8 mouse cellular contexts compared by ENCODE assay signal in the genomic region with DNA sequence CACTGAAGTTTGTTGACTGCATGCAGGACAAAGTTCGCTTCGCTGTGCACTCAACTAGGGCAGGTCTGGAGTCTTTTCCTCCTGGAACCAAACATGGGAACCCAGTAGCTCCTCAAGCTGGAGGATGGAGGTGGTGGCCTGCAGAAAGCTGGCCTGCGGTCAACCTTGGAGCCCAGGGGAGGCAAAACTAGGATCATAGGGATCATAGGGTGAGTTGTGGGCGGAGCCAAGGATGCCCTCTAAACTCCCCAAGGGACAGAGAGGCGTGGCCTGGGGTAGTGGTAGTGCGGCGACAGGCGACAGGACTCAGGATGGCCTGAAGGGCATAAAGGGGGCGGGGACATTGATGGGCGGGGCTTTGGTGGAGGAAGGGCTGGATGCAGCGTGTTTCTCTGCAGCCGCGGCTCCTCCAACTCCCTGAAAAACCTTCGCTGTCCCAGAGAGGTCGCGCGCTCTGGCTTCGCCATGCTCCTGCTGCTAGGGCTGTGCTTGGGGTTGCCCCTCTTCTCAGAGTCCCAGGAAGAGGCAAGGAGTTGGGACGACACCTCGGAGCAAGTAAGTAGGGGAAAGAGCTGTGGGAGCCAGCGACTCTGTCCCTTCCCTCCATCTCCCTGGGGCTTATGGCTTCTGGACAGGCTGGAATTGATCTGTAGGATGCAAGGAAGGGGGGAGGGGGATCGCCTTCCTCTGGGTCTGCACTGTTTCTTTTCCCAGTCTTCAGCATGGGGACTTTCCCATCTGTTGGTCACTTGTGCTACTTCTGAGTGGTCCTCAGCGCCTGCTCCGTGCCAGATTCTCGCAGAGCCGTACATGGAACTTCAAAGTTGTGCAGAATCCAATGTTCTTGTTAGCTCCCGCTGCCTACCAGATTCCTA. TPM values are rescaled to one million over a fixed set of nuclear protein-coding genes. Genes with fewer than 3 reads are reported as not detected.
DNase-seq lines count a peak whose midpoint lies in the region; ATAC-seq and TF ChIP-seq lines count a peak whose summit lies in the region.

A gene (plus strand): TSS at position 371 of the 875 bp plus-strand sequence.

- no peak within 1 kb of the TSS for H3K27ac ChIP-seq in cerebellum, adult 2 months (ENCODE audit: insufficient read depth, low read length)
- H3K27ac ChIP-seq in intestine, embryonic 14.5 days (ENCODE audit: low read depth): no peak within 1 kb of the TSS
- H3K27ac ChIP-seq in limb, embryonic 13.5 days: no peak within 1 kb of the TSS
- H3K27ac ChIP-seq in midbrain, embryonic 13.5 days: no peak within 1 kb of the TSS
- H3K27ac ChIP-seq in stomach, embryonic 16.5 days (ENCODE audit: low read length): peak within 1 kb of the TSS; percentile 23; the same call in 1 of the 2 replicates

- intact Hi-C loops in gastrocnemius, postnatal 14 days (cut with DNase I; ENCODE audit: low total_unique reads): no loop called here

- TF ChIP-seq CTCF in cerebellum, adult 2 months (IDR thresholded peaks at IDR 0.05; ENCODE audit: borderline replicate concordance, insufficient read depth, low read depth, low read length): no peak

- no peak for TF ChIP-seq POLR2A in cerebellum, adult 2 months (IDR thresholded peaks at IDR 0.05; ENCODE audit: borderline replicate concordance, insufficient read depth, low read length)

- peak within 1 kb of the TSS; percentile 28 for H3K4me3 ChIP-seq in cerebellum, adult 2 months (replicated peaks; ENCODE audit: insufficient read depth, low read depth, low read length)
- H3K4me3 ChIP-seq in intestine, embryonic 14.5 days (ENCODE audit: low read depth, low read length): peak within 1 kb of the TSS; percentile 51
- H3K4me3 ChIP-seq in limb, embryonic 13.5 days: peak within 1 kb of the TSS; percentile 51
- peak within 1 kb of the TSS; percentile 44 for H3K4me3 ChIP-seq in midbrain, embryonic 13.5 days (replicated peaks)
- H3K4me3 ChIP-seq in stomach, embryonic 16.5 days (replicated peaks; ENCODE audit: low read length): peak within 1 kb of the TSS; percentile 60

- ATAC-seq in intestine, embryonic 14.5 days (replicated peaks; ENCODE audit: low FRiP score, low TSS enrichment, low read depth): peak; percentile 87
- peak; percentile 78 for ATAC-seq in limb, embryonic 13.5 days (ENCODE audit: low FRiP score, low read depth)
- ATAC-seq in midbrain, embryonic 13.5 days: peak; percentile 85
- ATAC-seq in stomach, embryonic 16.5 days (ENCODE audit: insufficient read depth, low FRiP score): peak; percentile 83; the same call in 1 of the 2 replicates

- H3K4me1 ChIP-seq in cerebellum, adult 2 months (ENCODE audit: control insufficient read depth, insufficient read depth, low read length): no peaks in the 10 kb centered on the region
- peaks cover 10% of the 10 kb centered on the region for H3K4me1 ChIP-seq in intestine, embryonic 14.5 days (replicated peaks; ENCODE audit: control insufficient read depth, insufficient read depth, low read length)
- peaks cover 6% of the 10 kb centered on the region for H3K4me1 ChIP-seq in limb, embryonic 13.5 days
- peaks cover 11% of the 10 kb centered on the region for H3K4me1 ChIP-seq in midbrain, embryonic 13.5 days (replicated peaks)
- H3K4me1 ChIP-seq in stomach, embryonic 16.5 days (ENCODE audit: control insufficient read depth, insufficient read depth, low read length): peaks cover 10% of the 10 kb centered on the region

- peak within 1 kb of the TSS; percentile 43 for H3K9ac ChIP-seq in intestine, embryonic 14.5 days (ENCODE audit: low read length)
- H3K9ac ChIP-seq in limb, embryonic 13.5 days: peak within 1 kb of the TSS; percentile 63
- peak within 1 kb of the TSS; percentile 51 for H3K9ac ChIP-seq in midbrain, embryonic 13.5 days (replicated peaks)
- peak within 1 kb of the TSS; percentile 77 for H3K9ac ChIP-seq in stomach, embryonic 16.5 days (ENCODE audit: low read length)

- 11% methylated on average over 27 of the region's 27 CpGs for WGBS in cerebellum, adult 2 months
- 7% methylated on average over 27 of the region's 27 CpGs for WGBS in intestine, embryonic 14.5 days
- 7% methylated on average over 27 of the region's 27 CpGs for WGBS in limb, embryonic 13.5 days
- WGBS in midbrain, embryonic 13.5 days: 7% methylated on average over 27 of the region's 27 CpGs
- 9% methylated on average over 27 of the region's 27 CpGs for WGBS in stomach, embryonic 16.5 days

- no peaks in the 10 kb centered on the region for H3K9me3 ChIP-seq in intestine, embryonic 14.5 days (ENCODE audit: control insufficient read depth, low read length)
- H3K9me3 ChIP-seq in limb, embryonic 13.5 days: no peaks in the 10 kb centered on the region
- H3K9me3 ChIP-seq in midbrain, embryonic 13.5 days: no peaks in the 10 kb centered on the region
- H3K9me3 ChIP-seq in stomach, embryonic 16.5 days (replicated peaks; ENCODE audit: control insufficient read depth, low read length): no peaks in the 10 kb centered on the region

- no peaks in the 10 kb centered on the region for H3K27me3 ChIP-seq in cerebellum, adult 2 months (ENCODE audit: control insufficient read depth, insufficient read depth, low read length)
- no peaks in the 10 kb centered on the region for H3K27me3 ChIP-seq in intestine, embryonic 14.5 days (replicated peaks; ENCODE audit: control insufficient read depth, insufficient read depth, low read length)
- no peaks in the 10 kb centered on the region for H3K27me3 ChIP-seq in limb, embryonic 13.5 days
- H3K27me3 ChIP-seq in midbrain, embryonic 13.5 days: no peaks in the 10 kb centered on the region
- no peaks in the 10 kb centered on the region for H3K27me3 ChIP-seq in stomach, embryonic 16.5 days (ENCODE audit: control insufficient read depth, insufficient read depth, low read length)

- DNase-seq in cerebellum, adult 2 months: no peak
- DNase-seq in cerebellum, adult 8-10 months: no peak
- DNase-seq in c-Kit-positive CD71-negative TER-119-negative erythroid progenitor cells, embryonic 14.5 days (ENCODE audit: low read depth): peak; percentile 57
- peak; percentile 69 for DNase-seq in gastrocnemius, postnatal 14 days
- peak; percentile 82 for DNase-seq in intestine, embryonic 14.5 days (ENCODE audit: low spot score)

- H3K36me3 ChIP-seq in intestine, embryonic 14.5 days (ENCODE audit: control insufficient read depth, insufficient read depth, low read length): no peaks in the 10 kb centered on the region
- H3K36me3 ChIP-seq in limb, embryonic 13.5 days: no peaks in the 10 kb centered on the region
- H3K36me3 ChIP-seq in midbrain, embryonic 13.5 days: no peaks in the 10 kb centered on the region
- H3K36me3 ChIP-seq in stomach, embryonic 16.5 days (ENCODE audit: control insufficient read depth, insufficient read depth, low read length): no peaks in the 10 kb centered on the region

- peak within 1 kb of the TSS; percentile 93 for H3K4me2 ChIP-seq in intestine, embryonic 14.5 days (ENCODE audit: low read length)
- peak within 1 kb of the TSS; percentile 93 for H3K4me2 ChIP-seq in limb, embryonic 13.5 days (replicated peaks)
- peak within 1 kb of the TSS; percentile 86 for H3K4me2 ChIP-seq in midbrain, embryonic 13.5 days (replicated peaks)
- H3K4me2 ChIP-seq in stomach, embryonic 16.5 days (ENCODE audit: low read depth, low read length): peak within 1 kb of the TSS; percentile 88

RNA-seq across cellular contexts. Expression of the gene that starts here (rescaled TPM):
- 14.9 and 16.1 TPM in 2 replicates for polyA plus RNA-seq in cerebellum, adult 2 months (2012; rRNA removed)
- 10 to 100 TPM; 40.5 to 50.8 TPM for total RNA-seq in gastrocnemius, postnatal 14 days (2021)
- polyA plus RNA-seq in intestine, embryonic 14.5 days (2014; fragmentation: Nextera tagmentation; extraction: Ambion mirVana): 11.5 and 12.1 TPM in 2 replicates
- polyA plus RNA-seq in limb, embryonic 13.5 days (2015; fragmentation: Nextera tagmentation; extraction: Ambion mirVana): 6.6 and 7.0 TPM in 2 replicates
- polyA plus RNA-seq in midbrain, embryonic 13.5 days (2015; fragmentation: Nextera tagmentation; extraction: Ambion mirVana): 4.7 and 6.2 TPM in 2 replicates
- 30.0 and 35.2 TPM in 2 replicates for polyA plus RNA-seq in stomach, embryonic 16.5 days (2015; fragmentation: Nextera tagmentation; extraction: Ambion mirVana)

Comparison
In these comparisons a context has a peak if more than half of its experiments do, and no peak if none do; other contexts are left out.
1. DNase-seq: peak in c-Kit-positive CD71-negative TER-119-negative erythroid progenitor cells, embryonic 14.5 days (single experiment), gastrocnemius, postnatal 14 days (single experiment) and intestine, embryonic 14.5 days (single experiment); none in cerebellum, adult 2 months (0 of 2) and cerebellum, adult 8-10 months (single experiment).
2. Peak in every context shown above with its lines, with median percentiles within 50 percentile points of each other: H3K4me3 ChIP-seq, ATAC-seq, H3K4me2 ChIP-seq and H3K9ac ChIP-seq.